Mouse (Mus musculus): ENCODE measurements around the gene Htr6.

GRCm38 (mm10) chr4:139093196-139093530 is 17.8 kb upstream of the Htr6 start:
- TF ChIP-seq POLR2A (IDR thresholded peaks at IDR 0.05; ENCODE audit: borderline replicate concordance, control insufficient read depth, low read depth, low read length), result no peak
- no peak for TF ChIP-seq CTCF (IDR thresholded peaks at IDR 0.05; ENCODE audit: control insufficient read depth, insufficient read depth, low read length)

Data from bone marrow, adult 2 months (tissue).